Mouse (Mus musculus) R1 (cell line): Measurements from ENCODE around the gene Meox1.
A peak's percentile ranks its signal among the peaks of the same experiment; 100 is the strongest.

Source experiments
- DNase-seq: peaks from one replicate; pipeline ENCODE4 v3.0.0-alpha.2; 2018; ENCODE audit warnings: low read depth, low spot score

Meox1 gene

DNA sequence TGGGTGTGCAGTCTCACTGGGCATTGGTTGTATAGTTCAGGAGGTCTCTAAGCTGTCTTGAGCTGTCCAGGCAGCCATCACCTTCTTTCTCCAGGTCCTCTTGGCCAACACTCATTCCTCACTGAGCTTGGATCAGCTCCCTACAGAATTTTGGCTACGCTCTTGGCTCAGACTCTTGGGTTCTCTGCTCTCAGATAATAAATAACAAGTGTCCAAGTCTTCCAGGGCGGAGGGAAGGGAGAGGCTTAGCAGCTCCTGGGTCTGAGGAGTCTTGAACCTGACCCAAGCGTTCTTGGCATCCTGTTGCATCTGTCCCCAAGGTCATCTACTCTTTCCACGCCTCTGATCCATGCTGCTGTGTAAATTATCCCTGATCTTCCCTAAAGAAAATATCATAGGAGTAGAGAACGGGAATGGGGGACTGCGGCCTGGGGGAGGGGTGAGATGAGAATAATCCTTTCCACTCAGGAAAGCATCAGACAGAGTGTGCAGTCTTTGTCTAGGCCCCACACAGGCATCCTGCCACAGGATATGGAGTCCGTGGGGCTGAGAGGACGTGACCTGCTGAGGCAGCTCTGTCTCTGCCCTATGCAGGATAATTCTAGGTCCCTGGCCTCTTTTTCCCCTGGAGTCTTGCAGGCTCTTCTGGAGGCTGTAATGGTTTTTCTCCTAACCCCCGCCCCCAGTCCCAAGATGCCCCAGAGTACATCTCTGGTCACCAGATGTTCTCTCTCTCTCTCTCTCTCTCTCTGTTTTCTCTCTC lies 38.0 kb downstream of the Meox1 start:
- no peak for DNase-seq

DNA sequence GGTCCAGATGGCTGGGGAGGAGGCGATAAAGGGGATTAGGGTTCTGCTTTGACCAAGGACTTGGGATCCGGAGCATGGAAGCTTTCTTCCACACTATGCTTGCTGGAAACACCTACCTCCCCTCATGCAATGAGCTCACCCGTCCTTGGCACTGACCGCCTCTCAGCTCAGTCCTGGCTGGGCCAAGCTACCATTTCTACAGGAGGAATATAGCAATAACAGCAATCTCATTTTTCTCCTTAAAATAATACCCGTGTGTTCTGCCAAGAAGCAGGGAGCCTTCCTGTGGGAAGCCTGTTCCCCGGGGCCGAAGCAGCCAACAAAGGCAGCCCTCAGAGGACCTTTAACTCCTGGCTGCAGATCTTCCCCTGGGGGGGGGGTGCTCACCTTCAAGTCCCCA lies 43.1 kb downstream of the Meox1 start:
- DNase-seq: no peak

DNA sequence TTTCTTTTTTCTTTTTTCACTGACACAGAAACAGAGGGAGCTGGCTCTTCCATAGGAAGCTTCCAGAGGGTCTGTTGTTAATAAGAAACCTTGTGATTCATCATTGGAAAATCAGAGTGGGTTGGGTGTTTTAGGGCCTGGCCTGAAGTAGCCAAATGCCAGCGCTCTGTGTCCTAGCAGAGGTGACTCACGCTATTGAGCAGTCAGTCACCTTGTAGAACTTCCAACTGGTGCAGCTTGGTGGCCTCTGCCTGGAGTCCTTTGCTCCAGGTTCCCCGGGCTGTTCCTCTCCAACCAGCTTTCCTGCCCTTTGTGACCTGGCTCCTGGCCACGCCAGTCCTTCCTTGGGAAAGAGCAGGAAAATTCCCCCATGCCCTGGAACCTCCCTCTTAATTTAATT lies 44.9 kb downstream of the Meox1 start:
- DNase-seq: no peak

DNA sequence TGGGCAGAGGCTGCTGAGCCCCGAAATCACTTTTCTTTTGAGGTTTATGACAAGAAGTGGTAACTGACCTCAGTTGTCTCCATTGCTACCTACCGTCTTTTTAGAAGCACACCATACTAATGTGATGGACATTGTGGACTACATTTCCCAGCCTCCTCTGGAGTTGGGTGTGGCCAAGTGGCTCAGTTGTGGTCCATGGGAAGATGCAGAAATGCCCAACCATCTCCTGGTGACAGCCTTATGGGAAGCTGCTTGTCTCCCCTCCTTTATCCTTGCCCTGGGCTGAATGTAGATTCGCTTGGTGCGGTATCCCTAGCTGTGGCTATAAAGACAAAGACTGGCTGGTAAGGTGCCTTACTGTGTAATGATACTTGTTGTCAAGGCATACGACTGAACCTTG lies 46.7 kb downstream of the Meox1 start:
- DNase-seq: peak; percentile 31

DNA sequence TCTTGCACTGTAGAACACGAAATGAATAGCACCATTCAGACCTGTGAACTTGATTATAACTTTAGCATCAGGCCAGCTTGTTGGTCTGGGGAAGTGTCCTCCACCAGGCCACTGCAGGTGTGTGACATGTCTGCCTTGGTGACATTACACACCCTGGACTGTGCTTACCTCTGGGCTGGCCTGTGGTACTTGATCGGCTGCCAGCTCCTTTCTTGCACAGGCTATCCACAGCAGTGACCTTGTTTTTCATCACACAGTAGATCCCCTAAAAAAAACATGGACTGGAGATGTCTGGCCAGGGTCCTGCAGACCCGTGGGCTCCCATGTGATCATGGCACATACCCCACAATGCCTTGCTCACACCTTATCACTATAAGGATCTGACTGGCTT lies 51.4 kb downstream of the Meox1 start:
- no peak for DNase-seq

DNA sequence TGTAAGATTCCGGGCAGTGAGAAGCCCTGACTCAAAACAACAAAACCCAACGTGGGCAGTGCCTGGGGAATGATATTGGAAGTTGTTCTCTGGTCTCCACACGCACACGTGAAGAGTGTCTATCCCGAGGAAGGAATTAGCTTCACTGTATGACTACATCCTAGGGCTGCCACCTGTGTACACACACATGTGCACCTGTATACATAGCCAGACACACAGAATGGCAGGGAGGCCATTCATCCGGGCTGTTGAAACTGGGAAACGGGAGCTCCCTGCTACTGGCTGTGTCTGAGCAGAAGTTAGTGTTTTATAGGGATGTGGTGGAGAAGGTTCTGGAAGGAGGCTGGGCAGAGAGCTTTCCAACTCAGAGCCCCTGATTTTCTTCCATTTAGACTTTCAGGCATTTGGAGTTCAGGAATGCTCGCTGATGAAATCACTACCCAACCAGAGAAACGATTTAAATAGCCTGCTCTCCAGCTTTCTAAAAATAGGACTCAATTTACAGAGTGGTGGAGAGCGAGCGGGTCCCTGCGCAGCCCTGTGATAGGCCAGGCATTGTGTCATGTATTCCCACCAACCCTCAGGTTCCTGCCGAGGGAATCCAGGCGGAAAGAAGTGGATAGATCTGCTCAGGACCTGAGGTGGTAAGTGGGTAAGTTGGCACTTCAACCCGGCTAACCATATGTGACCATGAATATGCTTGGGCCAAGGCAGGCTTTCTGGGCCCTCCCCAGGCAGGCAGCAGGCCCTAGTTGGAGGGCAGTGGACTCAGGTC lies 52.0 kb downstream of the Meox1 start:
- no peak for DNase-seq

DNA sequence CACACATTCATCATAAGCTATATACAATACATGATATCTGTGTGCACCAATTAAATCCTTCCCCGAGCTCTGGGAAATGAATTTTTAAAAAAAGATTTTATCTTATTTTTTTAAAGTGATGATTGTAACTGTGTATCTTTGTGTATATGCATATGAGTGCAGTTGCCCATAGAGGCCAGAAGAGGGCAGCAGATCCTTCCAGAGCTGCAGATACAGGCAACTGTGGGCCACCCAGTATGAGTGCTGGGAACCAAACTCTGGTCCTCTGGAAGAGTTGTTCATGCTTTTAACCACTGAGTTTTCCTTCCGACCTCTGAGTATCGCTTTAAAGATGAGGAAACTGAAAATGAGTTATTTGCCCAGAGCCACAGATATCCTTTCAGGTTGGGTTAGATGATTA lies 53.8 kb downstream of the Meox1 start:
- DNase-seq: peak; percentile 72

DNA sequence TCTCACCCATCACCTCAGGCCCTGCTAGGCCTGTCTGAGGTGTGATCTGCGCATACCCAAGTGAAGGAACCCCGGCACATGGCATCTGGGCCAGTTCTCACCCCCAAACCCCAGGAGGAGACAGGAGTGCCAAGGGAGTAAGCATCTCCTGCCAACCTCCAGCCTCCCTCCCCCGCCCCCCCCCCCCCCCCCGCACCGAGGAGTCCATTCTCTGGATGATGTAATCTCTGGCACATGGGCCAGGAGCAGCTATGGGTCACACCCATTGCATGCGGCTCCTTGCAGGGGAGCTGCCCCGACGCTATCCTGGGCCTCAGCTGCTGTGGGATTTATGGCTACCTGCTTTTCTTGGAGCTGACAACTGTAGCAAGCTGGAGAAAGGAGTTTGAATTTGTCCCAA lies 54.7 kb downstream of the Meox1 start:
- no peak for DNase-seq

DNA sequence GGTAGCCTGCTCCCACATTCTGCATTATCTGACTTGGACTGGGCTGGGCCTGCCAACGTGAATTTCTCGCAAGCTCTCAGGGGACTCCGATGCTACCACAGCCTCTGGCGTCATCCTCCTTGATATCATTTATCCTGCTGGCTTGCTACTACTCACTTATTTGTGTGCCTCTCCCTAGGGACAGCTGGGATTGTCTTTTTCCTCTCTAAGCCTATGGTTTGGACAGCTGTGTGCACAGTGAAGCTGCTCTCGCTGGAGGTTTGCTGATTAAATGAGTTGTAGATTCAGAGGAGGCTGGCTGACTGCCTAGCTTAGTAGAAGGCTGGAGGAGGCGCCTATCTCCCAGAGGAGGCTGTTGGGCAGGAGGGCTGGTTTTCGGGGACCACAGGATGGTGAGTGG lies 62.2 kb downstream of the Meox1 start:
- no peak for DNase-seq

DNA sequence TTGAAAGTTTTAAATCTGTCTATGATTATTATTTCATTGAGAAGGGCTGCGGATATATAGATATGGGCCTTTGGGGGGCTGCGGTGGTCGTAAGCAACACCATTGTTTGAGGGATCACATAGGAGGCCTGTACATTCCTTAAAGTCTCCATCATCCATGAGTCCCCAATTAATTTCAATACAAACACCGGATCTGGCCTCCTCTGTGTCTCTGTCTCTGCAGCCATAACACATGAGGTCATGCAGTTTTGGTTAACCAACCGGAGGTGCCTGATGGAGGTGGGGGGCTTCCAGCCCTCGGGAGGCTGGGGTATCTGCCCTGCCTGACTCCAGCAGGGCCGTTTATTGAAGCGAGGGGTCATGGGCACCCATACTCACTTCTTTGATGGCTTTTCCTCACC lies 63.6 kb downstream of the Meox1 start:
- DNase-seq: no peak

DNA sequence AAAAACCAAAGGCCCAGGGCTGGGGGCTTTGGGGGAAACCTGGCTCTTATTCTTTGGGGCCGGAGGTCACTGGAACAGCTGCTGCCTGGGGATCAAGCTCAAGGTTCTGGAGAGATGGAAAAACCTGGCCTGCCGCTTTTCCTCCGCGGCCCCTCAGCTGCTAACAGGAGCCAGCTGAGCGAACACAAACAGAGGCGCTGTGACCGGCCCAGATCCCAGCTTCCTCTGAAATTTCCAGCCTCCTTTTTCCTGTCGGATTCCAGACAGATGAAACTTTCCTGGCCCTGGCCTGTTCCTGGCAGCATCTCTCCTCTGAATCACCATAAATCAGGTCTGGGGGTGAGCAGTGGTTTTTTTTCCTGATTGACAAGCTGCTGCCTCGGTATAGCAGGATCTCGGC lies 64.1 kb downstream of the Meox1 start:
- no peak for DNase-seq

DNA sequence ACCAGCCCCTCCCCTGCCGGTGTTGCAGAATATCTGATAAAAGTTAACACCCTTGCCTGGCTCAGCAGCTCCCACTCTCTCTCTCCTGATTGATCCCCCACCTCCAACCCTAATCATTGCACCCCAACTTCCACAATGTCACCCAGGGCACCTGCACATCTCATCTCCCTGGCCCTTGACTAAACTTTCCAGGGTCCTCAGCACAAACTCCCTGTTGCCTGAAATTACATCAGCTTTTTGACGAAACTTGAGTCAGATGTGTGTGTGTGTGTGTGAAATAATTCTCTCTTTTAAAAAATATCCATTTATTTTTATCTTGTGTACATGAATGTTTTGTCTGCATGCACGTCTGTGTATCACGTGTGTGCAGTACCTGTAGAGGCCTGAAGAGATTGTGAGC lies 65.5 kb downstream of the Meox1 start:
- no peak for DNase-seq
